Mouse (Mus musculus) megakaryocyte progenitor cell, adult 5-6 weeks (primary cell): ENCODE measurements around the gene Asap2. TPM values are rescaled to one million over a fixed set of nuclear protein-coding genes. Genes with fewer than 3 reads are reported as not detected.
A peak's percentile ranks its signal among the peaks of the same experiment; 100 is the strongest.

Experiments
- ATAC-seq: replicated peaks from 2 replicates; pipeline ENCODE4 v1.8.0; 2016; ENCODE audit warnings: mild to moderate bottlenecking, moderate TSS enrichment, inconsistent platforms; ENCODE audit not compliant: poor library complexity
- total RNA-seq, 2 experiments: library from RNA; stranded (forward) in 1 of 2; stranded (reverse) in 1 of 2; fragments of 157-497, 149-512 nt in 1 of 2; fragments of 200-1000 nt in 1 of 2; gene quantifications; 2 replicates each; pipeline versions ENCODE4 v1.2.3 to v1.2.4; 2015 to 2017

Gene Asap2
- total RNA-seq, 2 experiments from 2014 or later, result 2.4 to 4.3 TPM

GRCm38 (mm10) chr12:21260494-21261256 lies 270.4 kb downstream of the Asap2 start:
- peak; percentile 84 for ATAC-seq

GRCm38 (mm10) chr12:21261521-21261920 lies 271.3 kb downstream of the Asap2 start:
- ATAC-seq, result no peak

- ATAC-seq, result no peak
Measured at GRCm38 (mm10) chr12:21263256-21263655, 273.0 kb downstream of the Asap2 start.

GRCm38 (mm10) chr12:21264241-21264640 lies 274.0 kb downstream of the Asap2 start:
- no peak for ATAC-seq

GRCm38 (mm10) chr12:21264970-21265369 lies 274.7 kb downstream of the Asap2 start:
- ATAC-seq, result no peak

- no peak for ATAC-seq
Measured at GRCm38 (mm10) chr12:21265501-21265900, 275.2 kb downstream of the Asap2 start.

GRCm38 (mm10) chr12:21265946-21266783 lies 275.9 kb downstream of the Asap2 start:
- ATAC-seq, result peak; percentile 94

GRCm38 (mm10) chr12:21266784-21267098 lies 276.5 kb downstream of the Asap2 start:
- ATAC-seq, result no peak

- ATAC-seq, result no peak
Measured at GRCm38 (mm10) chr12:21268083-21268616, 277.9 kb downstream of the Asap2 start.

- ATAC-seq, result no peak
Measured at GRCm38 (mm10) chr12:21274446-21274845, 284.2 kb downstream of the Asap2 start.

GRCm38 (mm10) chr12:21277352-21277864 lies 287.1 kb downstream of the Asap2 start:
- ATAC-seq, result no peak

GRCm38 (mm10) chr12:21284761-21285441 lies 294.6 kb downstream of the Asap2 start, which contains the start of gene Cpsf3:
Gene Cpsf3 (plus strand): TSS chr12:21285391.
- no peak for ATAC-seq

GRCm38 (mm10) chr12:21285508-21286242 lies 295.4 kb downstream of the Asap2 start:
- peak; percentile 2; the same call in 1 of the 2 replicates for ATAC-seq

- peak; percentile 86 for ATAC-seq
Measured at GRCm38 (mm10) chr12:21286243-21286622, 296.0 kb downstream of the Asap2 start, which contains the start of gene Itgb1bp1. Gene Itgb1bp1 (minus strand): TSS chr12:21286284.

GRCm38 (mm10) chr12:21286712-21287650 lies 296.7 kb downstream of the Asap2 start:
- peak; percentile 69 for ATAC-seq

GRCm38 (mm10) chr12:21288716-21289395 lies 298.6 kb downstream of the Asap2 start:
- no peak for ATAC-seq

- ATAC-seq, result no peak
Measured at GRCm38 (mm10) chr12:21289651-21290050, 299.4 kb downstream of the Asap2 start.

GRCm38 (mm10) chr12:21298856-21299255 lies 308.6 kb downstream of the Asap2 start:
- ATAC-seq, result no peak
